Comparison of ENCODE assay signal across 8 mouse cellular contexts in the genomic region with DNA sequence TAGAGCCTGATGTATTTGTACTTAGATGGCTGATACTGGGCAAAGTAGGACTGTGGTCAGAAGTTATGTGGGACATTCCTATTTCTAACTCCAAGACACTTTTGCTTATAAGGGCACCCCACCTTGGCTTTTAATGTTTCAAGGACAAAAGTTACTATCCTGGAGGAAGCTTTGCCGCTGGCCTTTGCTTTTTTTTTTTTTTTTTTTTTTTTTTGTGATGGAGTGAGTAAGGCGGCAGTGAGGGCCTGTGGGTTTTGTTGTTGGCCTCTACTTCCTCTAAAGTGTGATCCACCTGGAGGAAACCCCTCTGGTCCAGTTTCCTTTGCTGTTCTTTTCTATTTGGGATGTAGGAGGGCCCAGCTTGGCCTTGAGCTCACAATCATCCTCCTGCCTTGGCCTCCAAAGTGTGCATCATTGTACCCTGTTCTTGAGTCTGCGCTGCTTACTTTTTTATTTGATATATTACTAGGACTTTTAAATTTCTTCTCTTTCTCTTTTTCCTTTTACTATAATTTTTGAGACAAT. TPM values are rescaled to one million over a fixed set of nuclear protein-coding genes. Genes with fewer than 3 reads are reported as not detected.
A peak's percentile ranks its signal among the peaks of the same experiment; 100 is the strongest.
DNase-seq lines count a peak whose midpoint lies in the region; ATAC-seq and TF ChIP-seq lines count a peak whose summit lies in the region.

No protein-coding gene starts in this region.

- no peak for TF ChIP-seq CTCF in MEL (IDR thresholded peaks at IDR 0.05 in 2 of 3, conservative IDR thresholded peaks at IDR 0.05 in 1 of 3; ENCODE audit: control insufficient read depth in 1 of 3, insufficient read depth in 1 of 3, low read depth in 2 of 3, low read length in 3 of 3, poor library complexity in 1 of 3, severe bottlenecking in 1 of 3)

- no peak for DNase-seq in heart, postnatal 10 days
- no peak for DNase-seq in MEL (ENCODE audit: low read depth, low spot score)
- no peak for DNase-seq in retina, postnatal 1 day
- no peak for DNase-seq in left cerebral cortex, adult 9 months (ENCODE audit: low spot score in 2 of 2)
- DNase-seq in ovary, postnatal 10 days (ENCODE audit: low spot score) = no peak

- no peak for TF ChIP-seq RAD21 in MEL (IDR thresholded peaks at IDR 0.05; ENCODE audit: low read depth, low read length)

- H3K4me3 ChIP-seq in heart, embryonic 14.5 days (ENCODE audit: control insufficient read depth in 1 of 2, insufficient read depth in 1 of 2, low read depth in 1 of 2, low read length in 2 of 2) = peak overlapping the region in 1 of 2 experiments; percentile 92; a peak in 1 of 4 replicates
- H3K4me3 ChIP-seq in MEL (ENCODE audit: control insufficient read depth in 1 of 2, insufficient read depth in 1 of 2, low read depth in 2 of 2, low read length in 2 of 2) = peak overlapping the region in 1 of 2 experiments; percentile 93; a peak in 2 of 4 replicates
- H3K4me3 ChIP-seq in hindbrain, embryonic 13.5 days = peak overlapping the region; percentile 94
- peak overlapping the region; percentile 95 for H3K4me3 ChIP-seq in midbrain, embryonic 12.5 days

- WGBS in heart, embryonic 14.5 days = 91% methylated on average over 3 of the region's 3 CpGs
- WGBS in hindbrain, embryonic 13.5 days = 80% methylated on average over 3 of the region's 3 CpGs
- WGBS in midbrain, embryonic 12.5 days = 84% methylated on average over 3 of the region's 3 CpGs

- H3K27me3 ChIP-seq in heart, embryonic 14.5 days (ENCODE audit: control insufficient read depth, insufficient read depth, low read length) = no peaks in the 10 kb centered on the region
- no peaks in the 10 kb centered on the region for H3K27me3 ChIP-seq in MEL (ENCODE audit: control insufficient read depth in 1 of 2, insufficient read depth in 2 of 2, low read length in 2 of 2)
- no peaks in the 10 kb centered on the region for H3K27me3 ChIP-seq in hindbrain, embryonic 13.5 days
- H3K27me3 ChIP-seq in midbrain, embryonic 12.5 days = no peaks in the 10 kb centered on the region

- no peak for TF ChIP-seq EP300 in MEL (IDR thresholded peaks at IDR 0.05; ENCODE audit: low read depth in 1 of 2, low read length in 2 of 2)

- peaks cover 44% of the 10 kb centered on the region for H3K36me3 ChIP-seq in heart, embryonic 14.5 days (ENCODE audit: control insufficient read depth, insufficient read depth, low read length)
- H3K36me3 ChIP-seq in MEL (ENCODE audit: control insufficient read depth in 1 of 2, insufficient read depth in 2 of 2, low read length in 2 of 2) = peaks cover 17 to 24% of the 10 kb centered on the region in 2 experiments
- peaks cover 23% of the 10 kb centered on the region for H3K36me3 ChIP-seq in hindbrain, embryonic 13.5 days
- H3K36me3 ChIP-seq in midbrain, embryonic 12.5 days = peaks cover 29% of the 10 kb centered on the region

- peak overlapping the region; percentile 91 for H3K4me2 ChIP-seq in heart, embryonic 14.5 days (ENCODE audit: low read length)
- H3K4me2 ChIP-seq in hindbrain, embryonic 13.5 days = peak overlapping the region; percentile 90
- peak overlapping the region; percentile 91 for H3K4me2 ChIP-seq in midbrain, embryonic 12.5 days (replicated peaks)

- no peak for ATAC-seq in heart, embryonic 14.5 days (ENCODE audit: insufficient number of reproducible peaks, insufficient read depth, low FRiP score, low read depth)
- ATAC-seq in hindbrain, embryonic 13.5 days (ENCODE audit: low FRiP score) = no peak
- no peak for ATAC-seq in midbrain, embryonic 12.5 days (ENCODE audit: low FRiP score, low read depth)

- H3K9ac ChIP-seq in heart, embryonic 14.5 days (ENCODE audit: low read length) = peak overlapping the region; percentile 100; the same call in 1 of the 2 replicates
- H3K9ac ChIP-seq in MEL (ENCODE audit: control insufficient read depth, low read depth, low read length, poor library complexity, severe bottlenecking) = peak overlapping the region; percentile 98
- H3K9ac ChIP-seq in hindbrain, embryonic 13.5 days = peak overlapping the region; percentile 98
- peak overlapping the region; percentile 99 for H3K9ac ChIP-seq in midbrain, embryonic 12.5 days (replicated peaks)

- H3K79me2 ChIP-seq in MEL (ENCODE audit: control insufficient read depth, insufficient read depth, low read length, poor library complexity) = peaks cover 60% of the 10 kb centered on the region

- no peaks in the 10 kb centered on the region for H3K9me3 ChIP-seq in heart, embryonic 14.5 days (ENCODE audit: control insufficient read depth, low read length)
- no peaks in the 10 kb centered on the region for H3K9me3 ChIP-seq in MEL (replicated peaks; ENCODE audit: insufficient read depth, low read length)
- H3K9me3 ChIP-seq in hindbrain, embryonic 13.5 days = no peaks in the 10 kb centered on the region
- no peaks in the 10 kb centered on the region for H3K9me3 ChIP-seq in midbrain, embryonic 12.5 days

- TF ChIP-seq POLR2A in MEL (IDR thresholded peaks at IDR 0.05; ENCODE audit: control insufficient read depth in 1 of 2, insufficient read depth in 1 of 2, low read depth in 1 of 2, low read length in 2 of 2, poor library complexity in 1 of 2) = no peak

- no peak overlapping the region for H3K27ac ChIP-seq in heart, embryonic 14.5 days (replicated peaks in 1 of 2; ENCODE audit: control insufficient read depth in 1 of 2, insufficient read depth in 1 of 2, low read depth in 2 of 2, low read length in 2 of 2)
- no peak overlapping the region for H3K27ac ChIP-seq in MEL (ENCODE audit: control insufficient read depth, low read depth, low read length)
- peak overlapping the region; percentile 94 for H3K27ac ChIP-seq in hindbrain, embryonic 13.5 days
- peak overlapping the region; percentile 91 for H3K27ac ChIP-seq in midbrain, embryonic 12.5 days (replicated peaks)

- H3K4me1 ChIP-seq in heart, embryonic 14.5 days (ENCODE audit: control insufficient read depth in 2 of 2, insufficient read depth in 2 of 2, low read length in 2 of 2) = peaks cover 4 to 18% of the 10 kb centered on the region in 2 experiments
- H3K4me1 ChIP-seq in MEL (ENCODE audit: control insufficient read depth in 1 of 2, insufficient read depth in 2 of 2, low read length in 2 of 2) = peaks cover 0 to 12% of the 10 kb centered on the region in 2 experiments; a peak in 2 of 4 replicates
- H3K4me1 ChIP-seq in hindbrain, embryonic 13.5 days (replicated peaks) = peaks cover 18% of the 10 kb centered on the region
- peaks cover 19% of the 10 kb centered on the region for H3K4me1 ChIP-seq in midbrain, embryonic 12.5 days

- intact Hi-C loops in heart, postnatal 10 days (cut with DNase I) = no loop called here

TF ChIP-seq in MEL, 35 proteins besides CTCF, POLR2A, EP300 and RAD21:
- TF ChIP-seq SMC3 (IDR thresholded peaks at IDR 0.05; ENCODE audit: low read depth, low read length) (no peak), ZNF384 (IDR thresholded peaks at IDR 0.05; ENCODE audit: low read depth, low read length) (peak; percentile 83)

RNA-seq across cellular contexts. Expression of gene Phf12, which starts 3.0 kb away (rescaled TPM):
- polyA plus RNA-seq in heart, embryonic 14.5 days (2014; fragmentation: Nextera tagmentation; extraction: Ambion mirVana) = 10.8 and 11.6 TPM in 2 replicates
- 10 to 100 TPM; 39.5 to 41.7 TPM for total RNA-seq in heart, postnatal 10 days (2021)
- total RNA-seq in MEL (2012; rRNA removed) = 19.2 and 20.7 TPM in 2 replicates
- polyA plus RNA-seq in MEL (2012; ENCODE audit: insufficient read depth in 1 of 2, insufficient read length in 2 of 2, low read depth in 1 of 2, low replicate concordance in 2 of 2, missing spikeins in 1 of 2) = 10 to 100 TPM; 43.8 to 56.9 TPM
- polyA plus RNA-seq in hindbrain, embryonic 13.5 days (2015; fragmentation: Nextera tagmentation; extraction: Ambion mirVana) = 18.9 and 21.2 TPM in 2 replicates
- polyA plus RNA-seq in midbrain, embryonic 12.5 days (2016; fragmentation: Nextera tagmentation; extraction: Ambion mirVana) = 30.8 and 31.0 TPM in 2 replicates

RNA-seq across cellular contexts. Expression of gene Dhrs13, which starts 46.5 kb away (rescaled TPM):
- polyA plus RNA-seq in heart, embryonic 14.5 days (2014; fragmentation: Nextera tagmentation; extraction: Ambion mirVana) = 14.4 and 18.0 TPM in 2 replicates
- total RNA-seq in heart, postnatal 10 days (2021) = 1 to 10 TPM; 4.9 to 7.4 TPM
- total RNA-seq in MEL (2012; rRNA removed) = 30.1 and 36.7 TPM in 2 replicates
- polyA plus RNA-seq in MEL (2012; ENCODE audit: insufficient read depth in 1 of 2, insufficient read length in 2 of 2, low read depth in 1 of 2, low replicate concordance in 2 of 2, missing spikeins in 1 of 2) = 10 to 100 TPM in 1 of 2 experiments, not detected in 1; 27.9 TPM
- polyA plus RNA-seq in hindbrain, embryonic 13.5 days (2015; fragmentation: Nextera tagmentation; extraction: Ambion mirVana) = 37.1 and 39.3 TPM in 2 replicates
- 21.9 and 23.1 TPM in 2 replicates for polyA plus RNA-seq in midbrain, embryonic 12.5 days (2016; fragmentation: Nextera tagmentation; extraction: Ambion mirVana)

RNA-seq across cellular contexts. Expression of gene Flot2, which starts 52.1 kb away (rescaled TPM):
- 95.2 and 98.3 TPM in 2 replicates for polyA plus RNA-seq in heart, embryonic 14.5 days (2014; fragmentation: Nextera tagmentation; extraction: Ambion mirVana)
- 10 to 100 TPM; 85.1 to 90.8 TPM for total RNA-seq in heart, postnatal 10 days (2021)
- 0.08 TPM in 1 of 2 replicates, not detected in the other for total RNA-seq in MEL (2012; rRNA removed)
- under 1 TPM in 1 of 2 experiments, not detected in 1; 0.15 TPM for polyA plus RNA-seq in MEL (2012; ENCODE audit: insufficient read depth in 1 of 2, insufficient read length in 2 of 2, low read depth in 1 of 2, low replicate concordance in 2 of 2, missing spikeins in 1 of 2)
- polyA plus RNA-seq in hindbrain, embryonic 13.5 days (2015; fragmentation: Nextera tagmentation; extraction: Ambion mirVana) = 80.5 and 86.4 TPM in 2 replicates
- polyA plus RNA-seq in midbrain, embryonic 12.5 days (2016; fragmentation: Nextera tagmentation; extraction: Ambion mirVana) = 64.8 and 67.0 TPM in 2 replicates

RNA-seq across cellular contexts. Expression of gene Sez6, which starts 55.0 kb away (rescaled TPM):
- 0.15 TPM in 1 of 2 replicates, not detected in the other for polyA plus RNA-seq in heart, embryonic 14.5 days (2014; fragmentation: Nextera tagmentation; extraction: Ambion mirVana)
- under 1 TPM; 0.22 to 0.64 TPM for total RNA-seq in heart, postnatal 10 days (2021)
- total RNA-seq in MEL (2012; rRNA removed) = 0.04 and 0.07 TPM in 2 replicates
- polyA plus RNA-seq in MEL (2012; ENCODE audit: insufficient read depth in 1 of 2, insufficient read length in 2 of 2, low read depth in 1 of 2, low replicate concordance in 2 of 2, missing spikeins in 1 of 2) = not detected
- 112 and 121 TPM in 2 replicates for polyA plus RNA-seq in hindbrain, embryonic 13.5 days (2015; fragmentation: Nextera tagmentation; extraction: Ambion mirVana)
- 39.5 and 40.3 TPM in 2 replicates for polyA plus RNA-seq in midbrain, embryonic 12.5 days (2016; fragmentation: Nextera tagmentation; extraction: Ambion mirVana)

Comparison
In these comparisons a context has a peak if more than half of its experiments do, and no peak if none do; other contexts are left out.
1. H3K27ac ChIP-seq: peak in hindbrain, embryonic 13.5 days (single experiment) and midbrain, embryonic 12.5 days (single experiment); none in heart, embryonic 14.5 days (0 of 2) and MEL (single experiment).
2. RNA of gene Flot2, which starts 52.1 kb away (polyA plus RNA-seq): 95.2 to 98.3 TPM in heart, embryonic 14.5 days, 80.5 to 86.4 TPM in hindbrain, embryonic 13.5 days and 64.8 to 67.0 TPM in midbrain, embryonic 12.5 days; 0.15 TPM in MEL; every median in the first group is over 10 times any median in the second.
3. Peak in every context shown above with its lines, with median percentiles within 50 percentile points of each other: H3K4me2 ChIP-seq and H3K9ac ChIP-seq.